Mouse (Mus musculus) embryo, embryonic 11 days (tissue): ENCODE data around the gene Acot8.

Experiments used
- DNase-seq: peaks from one replicate; pipeline ENCODE4 v3.0.0-alpha.2; 2015

Acot8 gene

DNA sequence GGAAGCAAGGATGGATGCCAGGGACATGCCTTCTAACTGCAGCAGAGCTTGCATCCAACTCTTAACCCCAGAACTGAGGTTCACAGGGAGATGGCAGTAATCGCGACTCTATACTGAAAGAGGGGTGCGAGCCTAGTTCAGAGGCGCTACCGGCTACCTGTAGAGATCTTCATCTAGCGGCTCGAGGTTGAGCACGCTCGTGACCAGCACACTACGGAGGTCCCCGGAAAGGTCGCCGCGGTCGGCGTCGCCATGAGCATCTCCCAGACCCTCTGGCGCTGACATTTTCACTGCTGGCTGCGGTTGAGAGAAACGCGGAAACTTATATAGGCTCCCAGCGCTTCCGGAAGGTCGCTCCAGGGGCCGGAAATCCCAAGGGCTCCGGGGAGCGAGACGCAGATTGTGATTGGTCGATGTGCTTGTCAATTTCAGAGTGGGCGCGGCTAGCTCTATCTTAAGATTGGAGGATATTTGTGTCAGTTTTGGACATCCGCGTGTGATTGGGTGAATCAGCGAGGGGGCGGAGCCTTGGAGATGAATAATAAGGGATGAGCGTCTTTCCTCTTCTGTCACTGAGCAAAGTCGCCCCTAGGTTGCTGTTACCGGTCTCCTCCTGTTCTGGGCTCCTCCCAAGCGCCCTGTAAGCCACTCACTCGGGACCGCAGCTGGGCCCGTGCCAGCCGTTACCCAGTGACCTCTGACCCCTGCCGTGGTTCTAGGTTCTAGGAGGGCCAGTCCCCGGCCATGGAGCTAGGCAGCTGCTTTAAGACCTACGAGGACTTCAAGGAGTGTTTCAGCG, at the start of gene Acot8, which contains the start of gene Zswim3:
Gene Acot8, minus strand, starts transcription at position 350 of the 799 bp plus-strand sequence.
Gene Zswim3, plus strand, starts transcription at position 566 of the 799 bp plus-strand sequence.
- DNase-seq = peak; percentile 98

DNA sequence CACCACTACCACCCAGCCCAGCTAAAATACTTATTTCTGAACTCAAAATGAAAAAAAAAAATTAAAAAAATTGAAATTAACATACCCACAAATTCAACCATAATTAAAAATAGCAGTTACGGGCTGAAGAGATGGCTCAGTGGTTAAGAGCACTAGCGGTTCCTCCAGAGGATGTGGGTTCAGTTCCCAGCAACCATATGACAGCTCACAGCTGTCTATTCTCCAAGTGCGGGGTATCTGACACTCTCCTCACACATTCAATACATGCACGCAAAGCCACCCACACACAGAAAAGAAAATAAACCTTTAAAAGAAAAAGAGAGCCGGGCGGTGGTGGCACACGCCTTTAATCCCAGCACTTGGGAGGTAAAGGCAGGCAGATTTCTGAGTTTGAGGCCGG, 45.4 kb upstream of the Acot8 start:
- DNase-seq = no peak

DNA sequence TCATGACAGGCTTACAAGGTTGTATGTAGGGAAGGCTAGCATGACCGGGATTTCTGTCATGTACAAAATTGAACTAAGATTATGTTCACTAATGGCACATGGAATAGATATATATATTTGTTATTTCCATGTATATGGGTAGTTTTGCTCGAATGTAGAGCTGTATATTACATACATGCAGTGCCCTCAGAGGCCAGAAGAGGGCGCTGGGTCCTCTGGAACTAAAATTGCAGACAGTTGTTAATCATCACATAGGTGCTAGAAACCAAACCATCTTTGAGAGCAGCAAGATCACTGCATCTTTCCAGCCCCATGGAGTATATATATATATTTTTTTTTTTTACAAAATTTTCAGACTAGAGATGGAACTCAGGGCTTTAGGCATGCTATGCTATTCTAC, 41.1 kb upstream of the Acot8 start:
- DNase-seq = no peak

DNA sequence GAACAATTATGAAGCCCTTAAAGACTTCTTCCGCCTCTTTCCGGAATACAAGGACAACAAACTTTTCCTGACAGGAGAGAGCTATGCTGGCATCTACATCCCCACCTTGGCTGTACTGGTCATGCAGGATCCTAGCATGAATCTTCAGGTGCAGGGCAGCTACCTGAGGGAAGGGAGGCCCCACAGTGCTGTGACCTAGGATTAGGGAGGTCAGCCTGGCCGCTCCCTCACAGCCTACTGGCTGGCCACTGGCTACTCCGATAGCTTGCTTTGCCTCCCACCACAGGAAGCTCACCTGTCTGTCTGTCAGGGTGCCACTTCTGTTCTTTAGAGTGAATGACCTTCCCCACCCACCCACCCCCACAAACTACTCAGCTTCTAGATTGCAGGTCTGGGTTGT, 30.5 kb upstream of the Acot8 start:
- DNase-seq = no peak

DNA sequence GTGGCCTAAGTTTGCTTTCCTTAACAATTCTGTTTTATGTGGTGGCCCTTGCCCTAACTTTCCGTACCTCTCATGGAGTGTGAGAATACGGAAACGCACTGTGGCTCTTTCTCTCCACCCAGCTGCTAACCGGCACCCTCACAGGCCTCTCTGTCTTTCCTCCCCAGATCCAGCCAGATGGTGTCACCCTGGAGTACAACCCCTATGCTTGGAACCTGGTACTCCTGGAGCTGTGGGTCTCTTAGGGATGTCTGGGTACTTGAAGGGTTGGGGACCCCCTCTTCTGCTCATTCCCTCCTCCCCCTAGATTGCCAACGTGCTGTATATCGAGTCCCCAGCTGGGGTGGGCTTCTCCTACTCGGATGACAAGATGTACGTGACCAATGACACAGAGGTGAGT, 29.8 kb upstream of the Acot8 start:
- no peak for DNase-seq

DNA sequence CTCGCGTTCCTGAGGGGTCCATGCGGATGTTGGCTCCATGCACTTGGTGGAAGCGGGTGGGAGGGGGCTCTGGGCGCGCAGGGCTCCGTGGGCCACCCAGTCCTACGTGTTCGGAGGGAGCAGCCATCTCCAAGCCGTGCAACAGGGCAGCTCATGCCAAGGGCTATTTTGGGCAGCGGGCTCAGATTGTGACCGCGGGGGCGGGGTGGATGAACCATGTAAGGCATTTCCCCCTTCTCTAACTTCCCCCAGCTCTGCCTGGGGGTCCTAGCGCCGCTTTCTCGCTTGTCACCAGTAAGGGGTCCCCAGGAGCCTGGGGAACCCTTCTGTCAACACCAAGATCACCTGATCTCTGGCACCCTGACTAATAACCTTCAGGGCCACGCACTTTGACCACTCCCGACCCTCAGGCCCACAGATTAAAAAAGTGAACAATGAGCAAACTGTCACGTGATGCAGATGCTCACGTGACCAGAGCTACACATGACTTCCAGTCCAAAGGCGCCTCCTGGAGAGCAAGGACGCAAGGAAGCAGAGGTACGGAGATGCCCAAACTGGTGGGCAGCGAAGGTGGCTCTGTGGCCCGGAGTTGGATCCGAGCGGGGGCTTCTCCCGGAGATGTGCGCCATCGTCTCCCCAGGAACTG, 28.8 kb upstream of the Acot8 start, which contains the start of gene Neurl2:
Gene Neurl2, minus strand, starts transcription at position 143 of the 646 bp plus-strand sequence.
- peak; percentile 94 for DNase-seq

DNA sequence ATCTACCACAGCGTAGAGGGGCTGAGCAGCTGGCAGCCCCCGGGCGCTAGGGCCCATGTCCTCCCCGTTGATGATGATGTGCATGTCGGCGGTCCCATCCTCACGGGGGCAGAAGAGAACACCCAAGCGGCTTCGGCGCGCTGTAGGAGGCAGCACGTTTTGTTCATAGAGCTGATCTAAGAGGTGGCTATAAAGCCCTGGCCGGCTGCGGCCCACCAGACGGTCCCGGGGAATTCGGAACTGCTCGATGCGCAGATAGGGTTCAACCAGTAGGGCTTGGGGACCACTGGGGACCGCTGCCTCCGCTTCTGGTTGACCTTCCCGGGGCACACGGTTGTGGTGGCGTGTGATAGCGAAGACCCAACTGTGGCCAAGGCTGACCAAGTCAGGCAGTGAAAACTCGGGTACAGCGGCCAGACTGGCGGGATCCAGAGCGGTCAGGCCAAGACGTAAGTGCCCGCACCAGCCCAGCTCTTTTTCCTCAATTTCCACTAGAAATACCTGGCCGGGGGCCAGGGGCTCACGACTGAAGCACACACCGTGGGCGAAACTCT, 28.1 kb upstream of the Acot8 start, which contains the start of gene Ctsa:
Gene Ctsa, plus strand, starts transcription at position 126 of the 554 bp plus-strand sequence.
- peak; percentile 83 for DNase-seq

DNA sequence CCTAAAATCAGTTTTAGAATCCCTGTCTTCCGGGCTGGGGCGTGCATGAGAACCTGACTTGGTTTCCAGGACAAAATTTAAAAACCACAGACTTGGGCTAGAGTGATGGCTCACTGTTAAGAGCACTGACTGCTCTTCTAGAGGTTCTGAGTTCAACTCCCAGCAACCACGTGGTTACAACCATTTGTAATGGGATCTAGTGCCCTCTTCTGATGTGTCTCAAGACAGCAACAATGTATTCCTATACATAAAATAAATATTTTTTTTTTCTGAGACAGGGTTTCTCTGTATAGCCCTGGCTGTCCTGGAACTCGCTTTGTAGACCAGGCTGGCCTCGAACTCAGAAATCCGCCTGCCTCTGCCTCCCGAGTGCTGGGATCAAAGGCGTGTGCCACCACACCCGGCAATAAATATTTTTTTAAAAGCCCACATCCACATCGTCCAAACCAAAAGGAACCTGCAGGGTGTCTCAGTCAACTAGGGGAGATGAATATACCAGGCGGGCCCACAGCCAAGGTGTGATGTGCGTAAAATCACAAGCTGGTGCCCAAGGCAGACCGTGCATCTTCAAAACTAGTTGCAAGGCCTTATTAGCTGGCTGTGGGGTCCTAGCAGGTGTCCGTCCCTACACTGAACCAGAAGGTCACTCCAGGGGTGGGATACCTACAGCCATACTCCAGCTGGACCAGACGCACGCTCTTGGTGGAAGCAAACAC, 27.5 kb upstream of the Acot8 start:
- DNase-seq = no peak

DNA sequence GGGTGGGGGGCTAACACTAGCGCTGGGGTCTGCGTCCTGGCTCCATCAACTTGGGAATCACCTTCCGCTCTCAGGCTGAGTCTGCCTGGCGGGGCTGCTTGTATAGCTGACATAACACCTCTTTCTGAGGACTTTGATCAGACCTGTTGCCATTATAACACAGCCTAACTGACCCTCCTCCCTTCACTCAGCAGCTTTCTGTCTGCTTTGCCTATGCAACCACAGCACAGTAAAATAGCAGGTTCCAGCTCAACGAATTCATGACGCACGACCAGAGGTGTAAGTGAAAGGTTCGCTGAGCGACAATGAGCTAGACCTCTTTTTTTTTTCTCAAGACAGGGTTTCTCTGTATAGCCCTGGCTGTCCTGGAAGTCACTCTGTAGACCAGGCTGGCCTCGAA, 26.3 kb upstream of the Acot8 start:
- DNase-seq = no peak

DNA sequence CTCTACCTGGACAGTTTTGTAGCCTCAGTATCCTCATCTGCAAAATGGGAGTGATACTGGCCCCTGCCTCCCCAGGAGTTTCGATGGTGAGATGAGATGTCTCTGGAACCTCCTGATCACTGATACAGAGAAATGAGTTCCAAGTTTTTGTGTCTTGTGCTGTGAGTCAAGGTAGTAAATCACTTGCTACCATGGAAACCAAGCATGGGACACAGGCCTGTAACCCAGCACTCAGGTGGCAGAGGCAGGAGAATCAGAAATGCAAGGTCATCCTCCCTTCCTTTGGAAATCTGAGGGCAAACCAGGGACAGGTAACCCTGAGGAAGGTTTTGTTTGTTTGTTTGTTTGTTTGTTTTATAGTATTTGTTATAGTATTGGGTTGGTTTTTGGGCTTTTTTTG, 24.4 kb upstream of the Acot8 start:
- no peak for DNase-seq

DNA sequence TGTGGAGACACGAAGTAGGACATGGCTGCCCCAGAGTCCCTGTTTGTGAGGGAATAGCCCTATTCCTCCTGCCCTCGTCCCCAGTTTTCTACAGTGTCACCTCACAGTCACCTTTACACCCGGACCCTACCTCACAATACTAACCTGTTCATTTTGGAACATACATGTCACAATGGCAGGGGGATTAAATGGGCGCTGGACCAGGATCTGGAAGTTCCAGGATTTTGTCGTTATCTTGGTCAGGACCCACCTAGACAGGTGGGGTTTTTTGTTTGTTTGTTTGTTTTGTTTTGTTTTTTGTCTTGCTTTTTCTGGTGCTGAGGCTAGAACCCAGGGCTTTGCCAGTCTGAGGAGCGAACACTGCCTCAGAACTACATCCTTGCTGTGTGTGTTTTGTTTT, 23.8 kb upstream of the Acot8 start, which contains the start of gene Spata25:
Gene Spata25, minus strand, starts transcription at position 101 of the 400 bp plus-strand sequence.
- DNase-seq = no peak

DNA sequence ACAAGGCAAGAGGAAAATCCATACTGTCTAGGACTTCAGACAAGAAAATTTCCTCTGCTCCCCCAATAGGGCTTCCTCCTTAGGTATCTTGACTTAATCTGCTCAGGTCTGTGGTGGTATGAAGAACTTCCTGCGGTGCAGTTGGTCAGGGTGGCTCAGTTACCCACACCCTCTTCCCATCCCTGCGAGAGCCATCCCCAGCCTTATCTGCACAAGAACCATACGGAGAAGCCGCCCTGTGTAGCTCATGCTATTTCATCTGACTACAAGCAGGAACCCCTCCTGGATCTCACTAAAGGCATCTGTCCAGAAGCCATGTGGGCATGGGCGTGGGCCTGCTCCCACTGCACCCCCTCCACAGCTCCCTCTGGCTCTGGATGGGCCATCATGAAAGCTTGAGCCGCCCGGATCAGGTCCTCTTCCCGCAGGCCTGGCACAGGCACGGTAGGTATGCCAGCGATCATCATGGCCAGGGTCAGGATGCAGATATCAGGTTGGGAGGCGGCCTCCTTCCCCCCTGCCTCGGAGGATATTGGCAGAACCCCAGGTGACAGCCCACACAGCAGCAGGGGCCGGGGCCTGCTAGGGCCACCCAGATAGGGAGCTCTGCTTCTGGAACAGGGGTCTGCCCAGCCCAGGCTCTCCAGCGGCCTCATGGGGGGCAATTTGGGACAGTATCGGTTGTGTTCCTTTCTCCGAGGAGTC, 22.6 kb upstream of the Acot8 start:
- no peak for DNase-seq

DNA sequence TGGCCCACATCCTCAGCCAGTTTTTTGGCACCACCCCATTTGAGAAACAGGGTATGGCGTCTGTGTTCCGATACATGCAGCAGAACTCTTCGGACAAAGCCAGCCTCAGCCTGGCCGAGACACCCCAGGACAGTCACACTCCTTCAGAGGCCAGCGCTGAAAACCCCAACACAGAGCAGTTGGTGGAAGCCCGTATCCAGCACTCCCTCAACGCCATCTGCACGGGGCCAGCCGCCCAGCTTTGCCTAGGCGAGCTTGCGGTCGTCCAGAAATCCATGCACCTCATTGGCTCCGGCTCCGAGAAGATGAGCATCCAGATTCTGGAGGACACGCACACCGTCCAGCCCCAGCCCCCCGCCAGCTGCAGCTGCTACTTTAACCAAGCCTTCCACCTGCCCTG, 20.8 kb upstream of the Acot8 start:
- DNase-seq = no peak

DNA sequence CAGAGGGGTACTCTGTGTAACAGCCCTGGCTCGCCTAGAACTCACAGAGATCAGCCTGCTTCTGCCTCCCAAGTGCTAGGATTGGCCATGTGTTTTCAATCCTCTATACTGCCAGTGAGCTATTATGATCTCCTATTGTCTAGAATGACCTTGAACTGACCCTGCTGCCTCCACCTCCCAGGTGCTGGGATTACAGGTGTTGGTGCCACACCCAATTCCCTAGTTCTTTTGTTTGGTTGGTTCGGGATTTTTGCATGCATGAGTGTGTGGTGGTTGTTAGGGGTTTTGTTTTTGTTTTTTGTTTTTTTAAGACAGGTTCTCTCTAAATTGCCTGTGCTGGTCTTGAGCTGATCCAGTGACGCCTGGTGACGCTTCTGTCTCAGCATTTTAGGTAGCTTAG, 19.3 kb upstream of the Acot8 start:
- DNase-seq = no peak

DNA sequence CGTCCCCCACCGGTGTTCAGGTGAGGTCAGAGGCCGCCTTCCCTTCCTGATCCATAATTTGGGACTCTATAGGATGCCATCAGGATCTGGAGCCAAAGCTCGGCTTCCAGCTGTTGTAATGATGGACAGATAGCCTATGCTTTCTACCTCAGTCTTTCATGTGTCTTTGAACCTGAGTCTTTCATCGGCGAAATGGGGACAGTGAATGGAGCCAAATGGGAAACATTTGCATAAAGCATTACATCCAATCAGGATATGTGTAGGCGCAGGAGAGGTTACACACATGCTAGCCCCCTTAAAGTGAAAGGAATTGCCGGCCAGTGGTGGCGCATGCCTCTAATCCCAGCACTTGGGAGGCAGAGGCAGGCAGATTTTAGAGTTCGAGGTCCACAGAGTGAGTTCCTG, 18.5 kb upstream of the Acot8 start:
- peak; percentile 62 for DNase-seq

DNA sequence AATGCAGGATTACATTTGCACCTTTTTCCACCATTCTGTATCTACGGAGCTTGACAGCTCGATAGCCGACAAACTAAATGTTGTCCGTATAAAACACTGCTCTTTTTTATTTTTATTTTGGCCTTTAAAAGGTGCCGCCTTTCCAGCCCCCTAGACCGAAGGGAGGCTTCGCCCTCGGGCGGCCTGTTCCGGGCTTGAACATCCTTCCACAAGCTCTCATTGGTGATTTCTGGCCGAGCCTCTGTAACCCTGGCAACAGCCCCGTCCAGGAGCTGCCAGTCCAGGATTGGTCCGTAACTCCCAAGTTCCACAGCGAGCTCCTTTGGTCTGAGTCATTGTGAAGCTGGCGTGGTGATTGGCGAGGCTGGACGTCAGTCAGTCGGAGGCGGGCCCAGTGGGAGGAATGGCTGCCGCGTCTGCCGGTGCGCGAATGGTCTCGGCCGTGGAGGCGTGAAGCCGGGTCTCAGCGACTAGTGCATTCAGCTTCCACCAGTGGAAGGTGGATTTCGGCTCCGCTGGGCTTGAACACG, 18.0 kb upstream of the Acot8 start, which contains the start of gene Zswim1:
Gene Zswim1, plus strand, starts transcription at position 51 of the 530 bp plus-strand sequence.
- DNase-seq = peak; percentile 97

DNA sequence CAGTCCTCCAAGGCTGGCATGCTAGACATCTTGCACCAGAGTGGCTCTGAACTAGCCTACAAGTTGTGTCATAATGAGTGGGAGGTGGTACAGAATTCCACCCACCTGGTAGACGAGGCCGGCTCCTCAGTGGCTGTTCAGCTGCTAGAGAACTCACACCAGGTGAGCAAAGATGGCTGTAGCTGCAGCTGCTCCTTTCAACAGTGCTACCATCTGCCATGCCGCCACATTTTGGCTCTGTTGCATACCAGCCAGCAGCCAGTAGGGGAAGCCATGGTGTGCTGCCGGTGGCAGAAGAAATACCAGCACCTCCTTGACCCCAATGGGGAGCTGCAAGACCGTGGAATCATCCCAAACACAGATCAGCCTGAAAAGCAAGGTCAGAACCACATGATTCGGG, 16.4 kb upstream of the Acot8 start:
- DNase-seq = no peak

DNA sequence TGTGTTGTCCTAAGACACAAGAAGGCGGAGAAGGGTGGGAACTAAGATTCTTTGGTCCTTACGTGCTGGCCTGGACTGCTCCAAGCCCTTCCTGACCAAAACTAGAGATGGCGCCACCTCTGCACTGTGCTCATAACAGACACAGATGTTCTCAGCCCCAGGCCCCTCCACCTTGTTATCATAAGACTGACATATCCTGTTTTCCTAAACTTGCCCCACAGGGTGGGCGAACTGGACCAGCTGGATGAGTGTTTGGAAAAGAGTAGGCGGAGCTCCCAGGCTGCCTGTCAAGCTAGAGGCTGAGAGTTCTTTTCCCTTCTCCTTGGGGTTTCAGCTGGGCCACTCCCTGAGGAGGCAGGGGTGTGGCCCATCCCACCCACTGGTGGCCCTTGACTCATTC, 13.0 kb upstream of the Acot8 start:
- peak; percentile 50 for DNase-seq

DNA sequence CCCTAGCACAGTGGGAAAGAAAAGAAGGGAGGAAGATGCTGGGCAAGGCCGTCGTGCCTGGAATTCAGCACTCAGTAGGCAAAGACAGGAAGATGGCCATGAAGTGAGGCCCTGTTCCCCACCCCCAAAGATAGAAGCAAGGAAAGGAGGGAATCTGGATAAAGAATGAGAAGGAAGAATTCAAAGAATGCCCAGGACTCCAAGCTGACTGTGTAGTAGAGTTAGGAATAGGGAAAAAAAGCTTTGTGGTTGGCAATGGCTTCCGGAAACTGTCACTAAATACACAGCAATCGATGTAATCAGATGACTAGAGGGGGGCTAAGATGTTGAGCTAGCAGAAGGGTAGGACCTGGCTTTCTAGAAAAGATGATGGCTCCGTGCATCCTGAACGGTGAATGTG, 12.5 kb upstream of the Acot8 start:
- no peak for DNase-seq

DNA sequence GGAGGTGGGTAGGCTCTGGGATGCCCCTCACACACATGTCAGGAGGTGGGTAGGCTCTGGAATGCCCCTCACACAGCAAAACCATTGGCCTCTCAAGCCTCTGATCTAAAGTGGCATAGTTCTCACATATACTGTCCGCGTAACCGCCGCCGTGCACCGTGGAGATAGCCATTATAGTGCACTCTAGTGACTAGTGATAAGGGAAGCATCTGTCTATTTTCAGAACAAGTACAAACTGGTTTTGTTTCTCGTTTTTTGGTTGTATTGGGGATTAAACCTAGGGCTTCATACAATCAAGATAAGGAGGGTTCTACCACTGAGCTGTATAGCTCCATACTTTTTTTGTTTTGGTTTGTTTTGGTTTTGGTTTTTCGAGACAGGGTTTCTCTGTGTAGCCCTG, 11.1 kb upstream of the Acot8 start:
- no peak for DNase-seq

DNA sequence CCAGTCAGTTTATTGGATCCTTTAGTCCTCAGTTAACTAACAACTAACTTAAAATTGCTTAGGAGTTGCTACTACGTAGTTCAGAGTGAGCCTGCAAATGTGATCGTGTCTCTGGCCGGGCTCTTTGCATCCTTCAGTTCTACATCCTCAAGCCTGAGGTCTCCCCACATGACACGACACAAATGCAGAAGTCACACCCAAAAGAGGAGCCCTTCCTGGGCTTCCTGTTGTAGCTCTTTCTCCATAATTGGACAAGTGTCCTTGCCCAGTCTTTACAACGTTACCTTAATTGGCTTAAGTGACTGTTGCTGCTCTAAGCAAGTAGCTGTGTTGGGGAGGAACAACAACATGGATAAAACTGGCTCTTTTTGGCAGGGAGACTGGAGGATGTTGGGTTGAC, 10.7 kb upstream of the Acot8 start:
- no peak for DNase-seq

DNA sequence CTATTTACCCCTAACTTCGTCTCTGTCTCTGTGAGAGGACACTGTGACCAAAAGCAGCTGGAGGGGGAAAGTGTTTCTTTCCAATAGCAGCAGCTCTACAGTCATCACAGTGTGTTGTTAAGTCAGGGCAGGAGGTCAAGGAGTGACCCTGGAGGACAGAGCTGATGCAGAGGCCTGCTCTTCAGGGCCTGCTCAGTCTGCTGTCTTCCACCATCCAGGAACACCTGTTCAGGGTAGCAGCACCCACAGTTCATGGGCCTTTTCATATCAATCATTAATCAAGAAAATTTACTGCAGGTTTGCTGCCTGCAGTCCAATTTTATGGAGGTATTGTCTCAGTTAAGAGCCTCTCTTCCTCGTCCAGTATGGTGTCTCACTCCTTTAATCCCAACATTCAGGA, 8.9 kb upstream of the Acot8 start:
- DNase-seq = no peak
